Mouse (Mus musculus) hindbrain, embryonic 10.5 days (tissue): ENCODE measurements around the gene Arhgef3. TPM values are rescaled to one million over a fixed set of nuclear protein-coding genes. Genes with fewer than 3 reads are reported as not detected.

Experiments used
- DNase-seq: peaks from one replicate; pipeline ENCODE4 v3.0.0-alpha.2; 2017; ENCODE audit warnings: low spot score
- H3K27ac ChIP-seq: fragments of 300-500 bp; sonication (generic); 2 replicates; pipeline ENCODE4 v1.5.1; 2016; ENCODE audit warnings: mild to moderate bottlenecking, moderate library complexity
- H3K27me3 ChIP-seq: fragments of 300-500 bp; sonication (generic); 2 replicates; pipeline ENCODE4 v1.6.1; 2016; ENCODE audit warnings: mild to moderate bottlenecking; ENCODE audit not compliant: poor library complexity, insufficient read depth, severe bottlenecking
- H3K36me3 ChIP-seq: fragments of 300-500 bp; sonication (generic); 2 replicates; pipeline ENCODE4 v1.6.1; 2016; ENCODE audit warnings: mild to moderate bottlenecking, moderate library complexity
- H3K4me1 ChIP-seq: fragments of 300-500 bp; sonication (generic); replicated peaks from 2 replicates; pipeline ENCODE4 v1.6.1; 2016; ENCODE audit warnings: mild to moderate bottlenecking
- H3K4me3 ChIP-seq: fragments of 300-500 bp; sonication (generic); 2 replicates; pipeline ENCODE4 v1.5.1; 2016; ENCODE audit warnings: mild to moderate bottlenecking, moderate library complexity
- H3K9me3 ChIP-seq: fragments of 300-500 bp; sonication (generic); 2 replicates; pipeline ENCODE4 v1.6.1; 2016; ENCODE audit warnings: mild to moderate bottlenecking, moderate library complexity
- WGBS: fragments of 180-500 bp; shearing (Covaris S2); methylation state at CpG from one replicate; pipeline ENCODE4 v1.1.7; 2016; 5-methylcytosine and 5-hydroxymethylcytosine counted together
- polyA plus RNA-seq: library from polyadenylated mRNA; unstranded; fragments of >200 nt; fragmentation: Nextera tagmentation; extraction: Ambion mirVana; gene quantifications from 2 replicates; pipeline ENCODE4 v1.2.1, GENCODE M21; 2016

Gene Arhgef3
- polyA plus RNA-seq, 1 experiment from 2014 or later = 3.6 TPM

DNA sequence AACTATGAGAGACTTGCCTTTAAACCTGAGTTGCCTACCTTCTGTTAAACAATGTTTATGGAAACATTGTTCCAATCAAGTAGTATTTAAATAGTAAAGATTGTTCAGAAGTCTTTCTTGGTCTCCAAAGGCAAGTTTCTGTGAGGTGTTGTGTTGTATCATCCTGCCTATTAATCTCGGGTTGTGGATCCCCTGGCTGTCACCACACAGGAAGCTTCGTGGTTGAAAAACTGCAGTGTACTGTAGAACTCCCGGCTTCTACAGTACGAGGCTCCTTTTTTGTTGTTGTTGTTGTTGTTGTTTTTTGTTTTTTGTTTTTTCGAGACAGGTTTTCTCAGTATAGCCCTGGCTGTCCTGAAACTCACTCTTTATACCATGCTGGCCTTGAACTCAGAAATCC, 29.2 kb upstream of the Arhgef3 start:
- Histone ChIP-seq H3K4me3 (no peak overlapping the region), H3K4me1 (peaks cover 13% of the 10 kb centered on the region), H3K9me3 (no peaks in the 10 kb centered on the region), H3K27me3 (0 out of 2 replicates have a peak, but pooled peaks cover 7% of the 10 kb centered on the region), H3K36me3 (peaks cover 59% of the 10 kb centered on the region), H3K27ac (no peak overlapping the region)
- 83% methylated on average over 5 of the region's 5 CpGs for WGBS
- DNase-seq = no peak

DNA sequence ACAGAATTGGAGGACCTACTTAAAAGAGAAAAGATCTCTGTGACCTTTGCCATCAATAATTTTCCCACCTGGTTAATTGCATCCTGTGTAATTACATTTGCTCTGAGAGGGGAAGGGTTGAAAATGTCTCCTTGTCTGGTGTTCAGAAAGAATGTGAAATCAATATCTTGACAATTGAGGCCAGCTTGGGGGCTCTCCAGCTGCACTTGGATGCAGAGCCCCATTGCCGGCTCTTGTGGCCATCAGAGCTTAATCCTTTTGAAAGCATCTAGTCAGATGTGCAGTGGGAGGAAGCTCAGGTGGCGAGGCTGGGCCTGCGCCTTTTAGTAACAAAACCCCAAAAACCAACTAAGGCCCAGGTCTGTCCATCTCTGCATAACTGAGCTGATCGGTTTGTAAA, 28.7 kb upstream of the Arhgef3 start:
- 78% methylated on average over 4 of the region's 4 CpGs for WGBS
- no peak overlapping the region for H3K4me3 ChIP-seq
- no peaks in the 10 kb centered on the region for H3K9me3 ChIP-seq
- H3K27me3 ChIP-seq = 0 out of 2 replicates have a peak, but pooled peaks cover 7% of the 10 kb centered on the region
- no peak overlapping the region for H3K27ac ChIP-seq
- DNase-seq = no peak
- H3K4me1 ChIP-seq = peaks cover 13% of the 10 kb centered on the region
- H3K36me3 ChIP-seq = peaks cover 59% of the 10 kb centered on the region

DNA sequence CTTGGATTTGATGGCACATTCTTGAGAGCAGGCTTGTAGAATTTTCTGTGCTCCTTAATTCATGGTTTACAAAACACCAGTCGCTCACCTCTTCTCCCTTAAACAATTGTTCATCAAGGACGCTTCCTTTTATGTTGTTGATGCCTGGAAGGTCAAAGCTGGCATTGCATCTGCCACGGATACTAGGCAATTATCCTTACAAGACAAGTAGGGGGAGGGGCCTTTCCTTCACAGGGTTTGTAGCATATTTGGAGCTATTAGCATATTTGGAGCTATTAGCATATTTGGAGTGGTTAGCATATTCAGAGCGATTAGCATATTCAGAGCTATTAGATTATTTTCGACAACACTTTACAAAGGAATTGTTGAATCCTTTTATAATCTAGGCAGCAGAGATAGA, 20.5 kb upstream of the Arhgef3 start:
- no peak overlapping the region for H3K27ac ChIP-seq
- no peak for DNase-seq

DNA sequence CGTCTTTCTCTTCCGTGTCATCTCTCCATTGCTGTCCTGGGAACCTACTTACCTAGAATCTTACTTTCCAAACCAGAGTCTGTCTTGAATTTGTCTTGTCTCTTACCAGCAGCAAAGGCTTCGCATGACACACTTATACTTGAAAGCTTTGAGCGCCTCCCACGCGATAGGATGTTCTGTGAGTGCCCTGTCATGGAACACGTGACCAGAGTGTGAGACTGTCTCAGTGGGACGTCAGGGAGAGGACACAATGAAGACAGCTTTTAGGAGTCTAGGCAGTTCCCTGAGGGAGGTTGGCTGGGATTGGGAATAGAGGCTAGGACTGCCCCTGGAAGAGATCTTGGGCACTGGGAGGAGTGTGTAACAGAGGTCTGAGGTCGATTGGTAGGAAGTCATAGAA, 18.6 kb upstream of the Arhgef3 start:
- Histone ChIP-seq H3K27ac (no peak overlapping the region), H3K9me3 (no peaks in the 10 kb centered on the region), H3K27me3 (no peaks in the 10 kb centered on the region), H3K36me3 (peaks cover 84% of the 10 kb centered on the region), H3K4me3 (no peak overlapping the region), H3K4me1 (0 out of 2 replicates have a peak, but pooled peaks cover 8% of the 10 kb centered on the region)
- DNase-seq = no peak
- 72% methylated on average over 9 of the region's 9 CpGs for WGBS

More for the DNA sequence above, 20.5 kb upstream of the Arhgef3 start:
- Histone ChIP-seq H3K27me3 (no peaks in the 10 kb centered on the region), H3K4me1 (0 out of 2 replicates have a peak, but pooled peaks cover 8% of the 10 kb centered on the region), H3K9me3 (no peaks in the 10 kb centered on the region), H3K4me3 (no peak overlapping the region), H3K36me3 (peaks cover 73% of the 10 kb centered on the region)
- 73% methylated on average over 5 of the region's 5 CpGs for WGBS

DNA sequence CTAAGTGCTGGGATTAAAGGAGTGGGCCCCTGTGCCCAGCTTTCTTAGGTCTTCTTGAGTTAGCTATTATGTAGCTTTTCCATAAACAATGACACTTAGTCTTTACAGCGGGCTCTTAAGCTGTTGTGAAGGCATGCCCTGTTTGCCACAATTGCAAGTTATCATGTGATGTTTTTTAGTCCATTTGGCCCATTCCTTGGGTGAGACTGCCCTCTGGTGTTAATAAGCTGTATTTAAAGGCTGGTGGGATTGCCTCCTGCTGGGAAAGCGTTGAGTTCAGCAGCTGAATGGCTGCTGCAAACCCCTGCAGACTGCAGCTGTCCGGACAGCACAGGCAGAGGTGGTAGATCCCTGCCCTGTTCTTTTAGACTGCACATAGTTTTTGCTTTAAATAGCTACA, 17.9 kb upstream of the Arhgef3 start:
- WGBS = 24% methylated on average over 3 of the region's 3 CpGs
- Histone ChIP-seq H3K27ac (no peak overlapping the region), H3K4me3 (no peak overlapping the region), H3K9me3 (no peaks in the 10 kb centered on the region), H3K27me3 (no peaks in the 10 kb centered on the region), H3K4me1 (0 out of 2 replicates have a peak, but pooled peaks cover 8% of the 10 kb centered on the region), H3K36me3 (peaks cover 89% of the 10 kb centered on the region)
- DNase-seq = peak; percentile 78

DNA sequence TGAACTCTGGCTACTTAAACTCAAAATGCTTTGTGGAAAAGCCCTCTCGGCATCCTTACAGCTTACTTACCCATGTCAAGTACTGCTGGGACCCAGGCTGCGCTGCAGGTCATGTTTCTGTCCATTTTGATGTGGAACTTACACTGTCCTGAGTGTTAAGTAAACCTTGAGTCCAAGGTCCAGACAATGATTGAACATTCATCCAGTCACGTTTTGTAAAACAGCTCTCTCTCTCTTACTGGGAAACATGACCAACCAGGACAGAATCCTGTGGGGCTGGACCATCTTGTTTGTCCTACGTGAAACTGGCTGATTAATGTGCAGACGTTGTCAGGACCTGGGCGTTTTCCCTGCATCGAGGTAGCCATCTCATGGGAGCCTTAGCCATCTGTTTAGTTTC, 13.0 kb upstream of the Arhgef3 start:
- WGBS = 78% methylated on average over 7 of the region's 7 CpGs
- Histone ChIP-seq H3K4me3 (no peak overlapping the region), H3K4me1 (peaks cover 12% of the 10 kb centered on the region), H3K27me3 (no peaks in the 10 kb centered on the region), H3K27ac (no peak overlapping the region), H3K9me3 (no peaks in the 10 kb centered on the region), H3K36me3 (peaks cover 85% of the 10 kb centered on the region)
- DNase-seq = no peak

DNA sequence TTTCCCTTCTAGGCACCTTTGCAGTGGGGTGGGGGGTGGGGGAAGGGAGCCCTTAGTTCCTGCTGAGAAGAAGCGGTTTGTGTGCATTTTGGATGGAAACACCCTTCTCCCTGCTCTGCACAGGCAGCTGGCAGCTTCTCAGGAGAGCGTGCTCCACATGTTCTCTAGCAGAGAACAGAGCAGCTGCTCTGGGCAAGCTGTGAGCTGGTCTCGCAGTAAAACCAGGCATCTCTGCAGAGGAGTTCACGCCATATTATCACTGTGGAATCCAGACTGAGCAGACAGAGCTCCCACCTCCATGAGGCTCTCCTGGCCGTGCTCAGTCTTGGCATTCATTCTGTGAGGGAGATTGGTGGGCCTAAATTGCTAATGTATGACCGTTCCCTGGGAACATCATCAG, 12.0 kb upstream of the Arhgef3 start:
- no peak overlapping the region for H3K27ac ChIP-seq
- H3K4me3 ChIP-seq = no peak overlapping the region
- H3K27me3 ChIP-seq = no peaks in the 10 kb centered on the region
- H3K9me3 ChIP-seq = no peaks in the 10 kb centered on the region
- peaks cover 92% of the 10 kb centered on the region for H3K36me3 ChIP-seq
- WGBS = 76% methylated on average over 6 of the region's 6 CpGs
- peaks cover 9% of the 10 kb centered on the region for H3K4me1 ChIP-seq
- DNase-seq = no peak

DNA sequence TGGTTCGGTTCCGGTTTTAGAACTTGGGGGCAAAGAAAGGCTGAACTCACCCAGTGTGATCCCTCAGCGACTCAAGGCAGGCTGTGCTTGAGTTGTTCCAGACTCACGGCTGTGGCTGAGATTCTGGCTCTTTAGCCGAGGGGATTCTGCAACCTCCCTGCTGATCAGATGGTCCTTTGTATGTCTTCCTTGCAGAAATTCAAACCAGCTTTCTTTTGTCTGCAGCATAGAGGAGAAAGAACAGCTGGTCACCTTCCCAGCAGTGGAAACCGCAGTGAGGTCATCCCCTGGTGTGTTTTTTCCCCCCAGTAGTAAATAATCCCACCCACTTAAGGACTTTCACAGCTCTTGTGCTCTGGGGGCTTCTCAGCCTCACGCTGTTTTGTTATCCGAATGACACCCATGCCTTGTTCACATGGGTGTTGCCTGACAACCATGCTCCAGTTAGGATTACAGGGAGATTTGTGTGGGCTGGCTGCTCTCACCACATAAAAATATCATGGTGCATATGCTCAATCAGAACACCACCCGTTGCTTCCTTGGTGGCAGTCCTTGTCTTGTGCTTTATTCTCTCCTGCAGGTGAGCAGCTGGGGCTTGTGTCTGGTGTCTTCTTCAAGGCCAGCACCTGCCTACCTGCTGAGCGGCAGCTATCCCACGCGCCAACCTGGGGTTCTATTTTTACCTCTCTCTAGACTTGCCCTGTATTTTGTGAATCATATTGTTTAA, 8.8 kb upstream of the Arhgef3 start:
- WGBS = 62% methylated on average over 12 of the region's 12 CpGs
- 0 out of 2 replicates have a peak overlapping the region, but pooled peaks have one; percentile 37 for H3K27ac ChIP-seq

DNA sequence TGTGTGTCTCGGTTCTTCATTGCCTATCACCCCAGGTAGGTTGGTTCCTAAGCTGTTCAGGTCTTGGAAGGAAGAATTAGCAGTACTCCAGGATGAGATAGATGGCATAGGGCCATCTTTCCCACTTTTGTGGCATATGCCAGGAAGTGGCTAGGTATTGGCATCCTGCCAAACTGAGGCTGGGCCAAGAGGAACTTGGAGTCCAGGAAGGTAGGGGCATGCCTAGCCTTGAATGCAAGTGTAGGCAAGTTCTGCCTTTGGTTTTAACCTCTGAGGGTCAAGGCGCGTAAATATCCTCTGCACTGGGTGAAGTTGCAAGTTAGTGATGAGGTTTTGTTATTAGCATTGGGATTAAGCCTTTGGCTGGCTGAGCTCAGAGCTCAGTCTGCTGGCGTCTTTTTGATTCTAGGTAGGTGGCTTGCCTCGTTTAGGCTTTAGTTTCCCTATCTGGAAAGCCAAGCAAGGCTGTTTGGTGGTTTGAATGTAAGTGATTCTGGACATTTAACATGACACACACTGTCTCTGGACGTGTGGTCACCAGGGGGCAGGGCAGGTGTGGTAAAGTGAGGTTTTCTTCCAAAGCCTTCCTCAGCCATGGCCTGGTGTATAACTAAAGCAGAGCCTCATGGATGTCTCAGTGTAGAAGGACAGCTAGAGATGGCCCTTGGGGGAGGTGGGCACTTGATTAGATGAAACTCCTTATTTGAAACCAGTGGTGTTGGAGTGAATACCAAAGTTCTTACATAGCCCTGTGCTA, 5.8 kb upstream of the Arhgef3 start:
- peaks cover 12% of the 10 kb centered on the region for H3K27me3 ChIP-seq
- no peak for DNase-seq
- WGBS = 78% methylated on average over 6 of the region's 6 CpGs
- H3K4me3 ChIP-seq = no peak overlapping the region
- H3K4me1 ChIP-seq = peaks cover 9% of the 10 kb centered on the region
- peaks cover 34% of the 10 kb centered on the region for H3K36me3 ChIP-seq
- no peak overlapping the region for H3K27ac ChIP-seq
- H3K9me3 ChIP-seq = no peaks in the 10 kb centered on the region

More for the DNA sequence above, 8.8 kb upstream of the Arhgef3 start:
- Histone ChIP-seq H3K4me1 (peaks cover 9% of the 10 kb centered on the region), H3K9me3 (no peaks in the 10 kb centered on the region), H3K27me3 (no peaks in the 10 kb centered on the region), H3K4me3 (no peak overlapping the region), H3K36me3 (peaks cover 63% of the 10 kb centered on the region)
- DNase-seq = no peak

DNA sequence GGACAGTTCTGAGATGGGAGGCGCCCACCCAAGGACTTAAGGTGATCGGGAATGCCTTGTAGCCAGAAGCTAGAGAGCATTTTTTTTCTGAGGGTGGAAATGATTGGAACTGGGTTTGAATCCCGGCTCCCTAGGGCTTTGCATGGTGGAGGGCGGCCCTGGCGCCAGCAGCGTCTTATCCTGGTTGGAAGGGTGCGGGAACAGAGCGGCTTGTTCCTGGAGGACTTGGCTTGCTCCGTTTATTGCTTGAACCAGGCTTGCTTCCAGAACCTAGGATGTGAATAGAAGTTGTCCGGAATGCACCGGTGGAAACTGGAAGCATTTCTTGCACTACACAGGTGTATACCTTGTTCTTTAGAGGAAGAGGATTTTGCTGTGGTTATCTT, 569 bp downstream of the Arhgef3 start:
- DNase-seq = no peak
- Histone ChIP-seq H3K9me3 (no peaks in the 10 kb centered on the region), H3K27ac (no peak overlapping the region), H3K36me3 (no peaks in the 10 kb centered on the region), H3K4me1 (peaks cover 13% of the 10 kb centered on the region), H3K4me3 (peak overlapping the region; percentile 77), H3K27me3 (peaks cover 61% of the 10 kb centered on the region)
- 18% methylated on average over 11 of the region's 11 CpGs for WGBS

DNA sequence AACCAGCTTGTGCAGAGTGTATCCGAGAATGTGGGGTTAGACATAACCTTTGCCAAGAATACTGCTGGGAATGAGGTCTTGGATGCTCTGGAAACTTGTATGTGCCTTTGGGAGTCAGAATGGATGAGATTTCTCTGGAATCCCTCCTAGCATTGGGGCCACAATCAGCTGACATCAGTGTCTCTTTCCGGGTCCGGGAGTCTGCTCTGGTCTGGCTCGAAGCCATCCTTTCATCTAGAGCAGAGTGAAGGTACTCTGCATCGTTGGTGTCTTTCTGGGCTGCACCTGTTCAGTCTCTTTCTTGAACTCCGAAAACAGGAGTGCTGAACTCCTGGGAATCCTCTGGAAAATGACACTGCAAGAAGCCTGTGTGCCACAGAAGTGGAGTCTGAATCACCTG, 1.3 kb downstream of the Arhgef3 start:
- 80% methylated on average over 6 of the region's 6 CpGs for WGBS
- no peak overlapping the region for H3K4me3 ChIP-seq
- no peak for DNase-seq
- H3K27me3 ChIP-seq = peaks cover 61% of the 10 kb centered on the region
- peaks cover 13% of the 10 kb centered on the region for H3K4me1 ChIP-seq
- no peaks in the 10 kb centered on the region for H3K9me3 ChIP-seq
- H3K27ac ChIP-seq = no peak overlapping the region
- H3K36me3 ChIP-seq = no peaks in the 10 kb centered on the region

DNA sequence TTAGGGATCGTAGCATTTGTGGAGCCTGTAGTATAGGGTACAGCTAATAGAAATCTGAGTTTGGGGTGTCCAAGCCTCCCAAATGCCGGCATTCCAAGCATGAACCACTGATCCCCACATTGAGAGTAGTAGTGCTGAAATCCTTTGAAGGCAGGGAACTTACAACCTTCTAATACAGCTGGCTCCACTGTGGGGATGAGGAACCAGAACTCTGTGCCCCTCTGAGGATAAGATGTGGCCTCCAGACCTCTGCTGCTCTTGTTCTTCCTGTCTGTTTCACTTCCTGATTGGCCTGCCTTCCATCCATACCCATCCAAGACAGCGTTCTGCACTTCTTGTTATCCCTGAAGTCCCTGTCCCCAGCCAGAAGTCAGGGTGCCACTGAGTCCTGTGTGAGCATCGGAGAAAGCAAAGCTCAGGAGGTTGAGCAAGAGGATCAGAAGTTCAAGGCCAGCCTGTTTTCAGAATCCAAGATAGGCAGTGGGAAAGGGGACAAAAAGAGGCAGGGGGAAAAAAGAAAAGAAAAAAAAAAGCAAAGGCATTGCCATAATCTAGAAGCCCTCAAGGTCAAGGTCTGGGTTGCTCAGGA, 2.0 kb downstream of the Arhgef3 start:
- H3K4me3 ChIP-seq = no peak overlapping the region
- no peaks in the 10 kb centered on the region for H3K36me3 ChIP-seq
- no peak overlapping the region for H3K27ac ChIP-seq
- DNase-seq = no peak
- 84% methylated on average over 4 of the region's 4 CpGs for WGBS
- H3K9me3 ChIP-seq = no peaks in the 10 kb centered on the region
- peaks cover 61% of the 10 kb centered on the region for H3K27me3 ChIP-seq
- H3K4me1 ChIP-seq = peaks cover 13% of the 10 kb centered on the region

DNA sequence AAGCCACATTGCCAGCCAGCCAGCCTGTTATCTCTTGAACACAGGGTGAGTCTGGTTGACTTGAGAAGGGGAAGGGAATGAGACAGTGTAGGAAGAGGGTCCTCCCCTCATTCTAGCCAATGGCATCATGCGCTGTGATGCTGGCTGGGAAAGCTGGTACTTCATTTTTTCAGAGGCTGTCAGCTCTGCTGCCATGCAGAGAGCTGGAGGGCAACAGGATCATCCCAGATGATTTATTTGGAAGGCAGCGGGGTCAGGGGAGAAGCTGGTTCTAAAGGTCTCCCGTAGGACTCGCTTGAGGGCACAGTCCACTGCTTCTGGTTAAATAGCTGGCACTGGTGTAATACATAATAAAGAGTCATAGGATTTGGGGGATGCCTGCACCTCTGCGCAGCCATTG, 3.8 kb downstream of the Arhgef3 start:
- H3K36me3 ChIP-seq = no peaks in the 10 kb centered on the region
- H3K9me3 ChIP-seq = no peaks in the 10 kb centered on the region
- peaks cover 53% of the 10 kb centered on the region for H3K27me3 ChIP-seq
- H3K27ac ChIP-seq = no peak overlapping the region
- H3K4me3 ChIP-seq = no peak overlapping the region
- 85% methylated on average over 5 of the region's 5 CpGs for WGBS
- peaks cover 17% of the 10 kb centered on the region for H3K4me1 ChIP-seq
- DNase-seq = no peak
